In the genomic region with DNA sequence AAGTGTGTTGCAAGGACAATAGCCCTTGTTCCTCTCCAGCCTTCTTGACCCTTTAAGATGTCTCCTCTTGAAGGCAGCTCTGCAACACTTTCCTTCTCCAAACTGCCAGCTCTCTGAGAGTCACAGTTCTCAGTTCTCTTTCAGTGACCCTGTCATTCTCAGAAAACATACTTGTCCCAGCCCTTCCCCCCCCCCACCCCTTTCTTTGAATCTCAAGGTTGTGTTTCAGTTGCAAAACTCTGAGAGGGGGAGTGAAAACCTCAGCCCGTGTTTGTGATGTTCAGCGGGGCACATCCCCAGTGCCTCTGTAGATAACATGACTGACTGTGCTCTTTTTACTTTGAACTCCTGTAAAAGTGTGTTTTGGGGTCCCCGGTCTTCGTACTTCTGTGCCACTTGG, we compare ENCODE assay signal across 13 mouse cellular contexts. TPM values are rescaled to one million over a fixed set of nuclear protein-coding genes. Genes with fewer than 3 reads are reported as not detected.
A peak's percentile ranks its signal among the peaks of the same experiment; 100 is the strongest.
DNase-seq lines count a peak whose midpoint lies in the region; ATAC-seq and TF ChIP-seq lines count a peak whose summit lies in the region.
"Had no signal": no experiment of that assay in that cellular context is flagged by ENCODE, and none has a peak within 500 bp of the region (broad histone marks: within the 10 kb centered on the region; RNA-seq: fewer than 3 reads in every experiment).

No protein-coding gene starts in this region.

- H3K27me3 ChIP-seq in heart, postnatal 0 days (ENCODE audit: control insufficient read depth, insufficient read depth, low read length): peaks cover 42% of the 10 kb centered on the region

- H3K9ac ChIP-seq in heart, postnatal 0 days (replicated peaks; ENCODE audit: low read depth, low read length): no peak overlapping the region
- H3K9ac ChIP-seq: embryonic facial prominence, embryonic 15.5 days had no signal

- no peak for ATAC-seq in heart, postnatal 0 days (ENCODE audit: insufficient read depth, low read depth)

- H3K36me3 ChIP-seq in heart, postnatal 0 days (replicated peaks; ENCODE audit: control insufficient read depth, insufficient read depth, low read length): no peaks in the 10 kb centered on the region
- H3K36me3 ChIP-seq in macrophage (ENCODE audit: inconsistent target): peaks cover 24% of the 10 kb centered on the region
- H3K36me3 ChIP-seq: embryonic facial prominence, embryonic 15.5 days; heart, embryonic 10.5 days; neural tube, embryonic 15.5 days had no signal

- TF ChIP-seq POLR2A in bone marrow macrophage, adult 2 months (IDR thresholded peaks at IDR 0.05; ENCODE audit: borderline replicate concordance, low read depth, low read length): no peak

- no peaks in the 10 kb centered on the region for H3K9me3 ChIP-seq in heart, postnatal 0 days (replicated peaks; ENCODE audit: control insufficient read depth, low read length)
- H3K9me3 ChIP-seq: embryonic facial prominence, embryonic 15.5 days; heart, embryonic 10.5 days; neural tube, embryonic 15.5 days had no signal

- peak overlapping the region; percentile 23; the same call in 1 of the 2 replicates for H3K4me3 ChIP-seq in heart, postnatal 0 days (ENCODE audit: low read depth, low read length)
- peak overlapping the region; percentile 86 for H3K4me3 ChIP-seq in bone marrow macrophage, adult 2 months (ENCODE audit: insufficient read depth, low read length)
- peak overlapping the region; percentile 99 for H3K4me3 ChIP-seq in macrophage (ENCODE audit: inconsistent target)

- TF ChIP-seq CTCF in heart, postnatal 0 days (IDR thresholded peaks at IDR 0.05; ENCODE audit: low read depth): no peak
- TF ChIP-seq CTCF in bone marrow macrophage, adult 2 months (IDR thresholded peaks at IDR 0.05; ENCODE audit: low read depth, low read length): no peak

- no peaks in the 10 kb centered on the region; the same call in 1 of the 2 replicates for H3K4me1 ChIP-seq in heart, postnatal 0 days (ENCODE audit: control insufficient read depth, insufficient read depth)
- H3K4me1 ChIP-seq in bone marrow macrophage, adult 2 months (ENCODE audit: control insufficient read depth, insufficient read depth, low read length): peaks cover 49% of the 10 kb centered on the region

- DNase-seq in heart, postnatal 0 days (ENCODE audit: low spot score): no peak
- no peak for DNase-seq in heart, adult 8-10 months (ENCODE audit: low spot score)
- peak; percentile 48 for DNase-seq in A20 (ENCODE audit: low read depth, low spot score)
- no peak for DNase-seq in layer of hippocampus, postnatal 10 days (ENCODE audit: low spot score in 2 of 2)
- no peak for DNase-seq in natural killer cell, adult 2 months (ENCODE audit: low spot score in 2 of 2)
- no peak for DNase-seq in cerebellum, postnatal 36 days

- 62% methylated on average over 4 of the region's 4 CpGs for WGBS in heart, postnatal 0 days
- WGBS in macrophage (ENCODE audit: missing documents): 7% methylated on average over 2 of the region's 4 CpGs

- TF ChIP-seq EP300 in heart, postnatal 0 days (IDR thresholded peaks at IDR 0.05; ENCODE audit: low read depth): no peak

- H3K79me2 ChIP-seq in macrophage (ENCODE audit: inconsistent target): peaks cover 75% of the 10 kb centered on the region

- H3K4me2 ChIP-seq in heart, postnatal 0 days (ENCODE audit: low read depth, low read length): peak overlapping the region; percentile 45; the same call in 1 of the 2 replicates

- H3K27ac ChIP-seq in heart, postnatal 0 days (ENCODE audit: low read depth): no peak overlapping the region
- H3K27ac ChIP-seq in bone marrow macrophage, adult 2 months (ENCODE audit: insufficient read depth, low read depth, low read length): peak overlapping the region; percentile 89
- H3K27ac ChIP-seq in macrophage: peak overlapping the region; percentile 93
- H3K27ac ChIP-seq: embryonic facial prominence, embryonic 15.5 days; heart, embryonic 10.5 days; neural tube, embryonic 15.5 days had no signal

RNA-seq across cellular contexts. Expression of gene Il10ra, which starts 0.9 kb away (rescaled TPM):
- 0.58 and 2.5 TPM in 2 replicates for total RNA-seq in heart, postnatal 0 days (2014; rRNA removed; ENCODE audit: low replicate concordance)
- polyA plus RNA-seq in heart, postnatal 0 days (2015; fragmentation: Nextera tagmentation; extraction: Ambion mirVana): 0.47 and 0.60 TPM in 2 replicates
- total RNA-seq in heart, adult 8-10 months (2022): 1 to 10 TPM; 1.1 to 2.7 (median 1.3) TPM
- 195 and 197 TPM in 2 replicates for polyA plus RNA-seq in bone marrow macrophage, adult 2 months (2012; ENCODE audit: insufficient read depth, insufficient read length, missing spikeins)
- total RNA-seq in macrophage (2018; cell fraction: chromatin; rRNA removed): 100 to 1,000 TPM; 199 to 663 (median 293) TPM
- 100 to 1,000 TPM in 25 of 26 experiments, 10 to 100 TPM in 1; 81.1 to 253 (median 147) TPM for total RNA-seq in macrophage (2018; cell fraction: cytosol; rRNA removed)
- total RNA-seq in macrophage (2018; cell fraction: nucleus; rRNA removed): 100 to 1,000 TPM; 160 to 690 (median 355) TPM
- 35.9 to 150 TPM (median 72.1 TPM) in 3 replicates for polyA plus RNA-seq in macrophage (2018)
- 1 to 10 TPM; 1.9 to 2.2 TPM for total RNA-seq in layer of hippocampus, postnatal 10 days (2021)
- total RNA-seq: MEL had no signal

RNA-seq across cellular contexts. Expression of gene Tmprss13, which starts 50.8 kb away (rescaled TPM):
- total RNA-seq in heart, postnatal 0 days (2014; rRNA removed; ENCODE audit: low replicate concordance): 0.15 TPM in 1 of 2 replicates, not detected in the other
- polyA plus RNA-seq in heart, postnatal 0 days (2015; fragmentation: Nextera tagmentation; extraction: Ambion mirVana): 0.16 and 0.23 TPM in 2 replicates
- 1 to 10 TPM; 5.9 to 9.3 (median 7.7) TPM for total RNA-seq in heart, adult 8-10 months (2022)
- polyA plus RNA-seq in bone marrow macrophage, adult 2 months (2012; ENCODE audit: insufficient read depth, insufficient read length, missing spikeins): not detected in 2 replicates
- not detected for total RNA-seq in macrophage (2018; cell fraction: chromatin; rRNA removed)
- total RNA-seq in macrophage (2018; cell fraction: cytosol; rRNA removed): not detected
- not detected for total RNA-seq in macrophage (2018; cell fraction: nucleus; rRNA removed)
- not detected in 3 replicates for polyA plus RNA-seq in macrophage (2018)
- not detected for total RNA-seq in layer of hippocampus, postnatal 10 days (2021)
- total RNA-seq: MEL had no signal
- polyA plus RNA-seq: large intestine, adult 2 months had no signal

Comparison
In these comparisons a context has a peak if more than half of its experiments do, and no peak if none do; other contexts are left out.
1. H3K4me3 ChIP-seq: peak in every context shown above with its lines; median percentile 99 in macrophage; 86 in bone marrow macrophage, adult 2 months; 23 in heart, postnatal 0 days.